Mouse (Mus musculus) embryo, embryonic 11 days (tissue): ENCODE data around the gene Ccdc130.
A peak's percentile ranks its signal among the peaks of the same experiment; 100 is the strongest.

Experiments used
- DNase-seq: peaks from one replicate; pipeline ENCODE4 v3.0.0-alpha.2; 2015

Gene Ccdc130

GRCm38 (mm10) chr8:84269950-84270773 is at the start of gene Ccdc130:
TSS of gene Ccdc130 (minus strand) at chr8:84270380.
- DNase-seq, result peak; percentile 100

GRCm38 (mm10) chr8:84308376-84308775 is 38.2 kb upstream of the Ccdc130 start:
- DNase-seq, result peak; percentile 22

GRCm38 (mm10) chr8:84303951-84304350 is 33.8 kb upstream of the Ccdc130 start:
- DNase-seq, result no peak

- DNase-seq, result no peak
These were observed 27.0 kb upstream of the Ccdc130 start for GRCm38 (mm10) chr8:84297029-84297785.

GRCm38 (mm10) chr8:84291688-84292087 is 21.5 kb upstream of the Ccdc130 start:
- peak; percentile 75 for DNase-seq

GRCm38 (mm10) chr8:84291086-84291485 is 20.9 kb upstream of the Ccdc130 start:
- DNase-seq, result no peak

- DNase-seq, result peak; percentile 35
These were observed 18.7 kb upstream of the Ccdc130 start for GRCm38 (mm10) chr8:84288892-84289291.

GRCm38 (mm10) chr8:84285665-84286064 is 15.5 kb upstream of the Ccdc130 start:
- DNase-seq, result peak; percentile 60

GRCm38 (mm10) chr8:84284608-84285063 is 14.5 kb upstream of the Ccdc130 start:
- peak; percentile 69 for DNase-seq

- DNase-seq, result no peak
These were observed 10.6 kb upstream of the Ccdc130 start for GRCm38 (mm10) chr8:84280777-84281176.

- DNase-seq, result no peak
These were observed 6.3 kb upstream of the Ccdc130 start for GRCm38 (mm10) chr8:84276447-84276846.

- DNase-seq, result no peak
These were observed 3.8 kb upstream of the Ccdc130 start for GRCm38 (mm10) chr8:84273968-84274367.

GRCm38 (mm10) chr8:84272302-84272701 is 2.1 kb upstream of the Ccdc130 start:
- DNase-seq, result no peak

GRCm38 (mm10) chr8:84261098-84261497 is 9.1 kb downstream of the Ccdc130 start:
- no peak for DNase-seq

GRCm38 (mm10) chr8:84256822-84257610 is 13.2 kb downstream of the Ccdc130 start, which contains the start of gene Mri1:
TSS of gene Mri1 (minus strand) at chr8:84257326.
- DNase-seq, result peak; percentile 95

- DNase-seq, result peak; percentile 55
These were observed 13.7 kb downstream of the Ccdc130 start for GRCm38 (mm10) chr8:84256458-84256821.

GRCm38 (mm10) chr8:84255858-84256257 is 14.3 kb downstream of the Ccdc130 start:
- DNase-seq, result no peak

- peak; percentile 96 for DNase-seq
These were observed 20.7 kb downstream of the Ccdc130 start, which contains the start of gene D8Ertd738e for GRCm38 (mm10) chr8:84249257-84250170. TSS of gene D8Ertd738e (minus strand) at chr8:84249719.

- no peak for DNase-seq
These were observed 28.4 kb downstream of the Ccdc130 start for GRCm38 (mm10) chr8:84241821-84242220.

GRCm38 (mm10) chr8:84241167-84241566 is 29.0 kb downstream of the Ccdc130 start:
- DNase-seq, result no peak

GRCm38 (mm10) chr8:84237542-84238229 is 32.5 kb downstream of the Ccdc130 start:
- DNase-seq, result no peak
